Mouse (Mus musculus) spleen, adult 2 months (tissue): ENCODE data around the gene Col8a1. TPM values are rescaled to one million over a fixed set of nuclear protein-coding genes. Genes with fewer than 3 reads are reported as not detected.

Experiments used
- DNase-seq, 2 experiments: peaks; one replicate each; pipeline versions ENCODE4 v3.0.0 to v3.0.0-alpha.2; 2012 to 2021; ENCODE audit warnings: low spot score in 2 of 2, low read depth in 1 of 2
- H3K27ac ChIP-seq: fragments of 200-500 bp; 2 replicates; pipeline ENCODE4 v1.5.1; 2012; ENCODE audit warnings: low read length, inconsistent platforms; ENCODE audit not compliant: insufficient read depth
- H3K27me3 ChIP-seq: fragments of 200-500 bp; 2 replicates; pipeline ENCODE4 v1.6.1; 2012; ENCODE audit warnings: mild to moderate bottlenecking, moderate library complexity, low read length, inconsistent platforms; ENCODE audit not compliant: control insufficient read depth, insufficient read depth
- H3K36me3 ChIP-seq: fragments of 200-500 bp; 2 replicates; pipeline ENCODE4 v1.6.1; 2012; ENCODE audit warnings: mild to moderate bottlenecking, low read length, inconsistent platforms; ENCODE audit not compliant: control insufficient read depth, insufficient read depth
- H3K4me1 ChIP-seq: fragments of 200-500 bp; 2 replicates; pipeline ENCODE4 v1.6.1; 2011; ENCODE audit warnings: inconsistent platforms; ENCODE audit not compliant: control insufficient read depth, insufficient read depth, insufficient read length
- H3K4me3 ChIP-seq: fragments of 200-500 bp; 2 replicates; pipeline ENCODE4 v1.5.1; 2011; ENCODE audit warnings: mild to moderate bottlenecking, inconsistent platforms; ENCODE audit not compliant: insufficient read depth, insufficient read length; ENCODE audit errors: extremely low read depth
- CTCF ChIP-seq: fragments of 200-500 bp; IDR thresholded peaks from 2 replicates; pipeline ENCODE4 v1.5.1; 2011; ENCODE audit warnings: mild to moderate bottlenecking, inconsistent platforms; ENCODE audit not compliant: insufficient read depth, insufficient read length, insufficient replicate concordance; ENCODE audit errors: extremely low read depth
- POLR2A ChIP-seq: fragments of 200-500 bp; IDR thresholded peaks from 2 replicates; pipeline ENCODE4 v1.6.1; 2011; ENCODE audit warnings: low read depth, low read length, inconsistent platforms
- WGBS: fragments of 180-500 bp; shearing (Covaris S2); methylation state at CpG from one replicate; pipeline ENCODE4 v1.1.7; 2018; 5-methylcytosine and 5-hydroxymethylcytosine counted together
- polyA plus RNA-seq: library from polyadenylated mRNA; depleted of rRNA; stranded (reverse); fragments of >200 nt; gene quantifications from 2 replicates; pipeline ENCODE4 v1.2.3, GENCODE M21; 2012

The Col8a1 gene
- polyA plus RNA-seq, 1 experiment, result 0.20 TPM

DNA sequence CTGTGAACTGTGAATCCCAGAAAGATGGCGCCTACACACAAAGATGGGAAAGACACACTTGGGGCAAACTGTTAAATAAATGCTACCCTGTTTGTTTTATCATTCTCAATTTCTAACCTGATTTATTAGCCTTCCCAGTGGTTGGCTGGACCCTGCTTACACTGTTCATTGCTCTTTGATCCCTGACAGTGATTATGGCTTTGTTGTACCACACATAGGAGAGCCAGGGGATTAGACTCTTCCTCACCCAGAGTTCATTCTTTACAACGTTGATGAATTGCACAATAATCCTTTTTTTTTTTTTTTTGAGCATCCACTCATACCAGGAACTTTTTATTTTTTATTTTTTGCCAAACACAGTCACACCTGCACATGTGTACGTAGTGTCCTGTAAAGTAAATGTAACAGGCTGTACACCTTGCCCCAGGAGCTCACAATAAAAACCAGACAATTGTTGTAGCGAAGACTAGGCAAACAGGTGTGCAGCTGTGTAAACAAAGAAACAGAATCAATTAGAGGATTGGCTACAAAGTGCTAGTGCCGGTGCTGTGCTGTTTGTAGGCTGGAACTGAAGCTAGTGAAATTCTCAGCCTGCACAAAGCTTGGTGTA, 68.6 kb downstream of the Col8a1 start:
- H3K4me3 ChIP-seq, result no peak overlapping the region
- no peaks in the 10 kb centered on the region for H3K36me3 ChIP-seq
- no peak for DNase-seq
- WGBS, result 72% methylated on average over 5 of the region's 5 CpGs
- no peak overlapping the region for H3K27ac ChIP-seq
- no peaks in the 10 kb centered on the region for H3K27me3 ChIP-seq
- H3K4me1 ChIP-seq, result no peaks in the 10 kb centered on the region
- TF ChIP-seq POLR2A (no peak), CTCF (no peak)

DNA sequence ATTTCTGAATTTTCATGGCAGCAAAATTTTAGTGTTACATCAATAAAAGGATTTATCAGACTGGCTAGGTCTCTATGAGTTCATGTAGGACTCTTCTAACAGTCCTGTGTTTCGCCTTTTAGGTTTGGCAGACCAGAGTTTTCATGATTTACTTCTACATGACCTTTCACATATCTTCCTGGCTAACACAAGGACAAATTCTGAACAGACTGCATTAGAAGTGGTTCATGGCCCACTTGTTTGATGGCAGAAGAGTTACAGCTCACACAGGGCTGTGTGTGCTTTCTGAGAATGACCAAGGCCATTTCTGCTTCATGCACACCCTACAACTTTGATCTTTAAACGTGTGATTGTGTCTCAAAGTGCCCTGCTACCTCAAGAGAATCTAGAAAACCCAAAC, 82.3 kb downstream of the Col8a1 start:
- Histone ChIP-seq H3K4me1 (no peaks in the 10 kb centered on the region), H3K36me3 (no peaks in the 10 kb centered on the region), H3K27ac (no peak overlapping the region), H3K27me3 (no peaks in the 10 kb centered on the region), H3K4me3 (no peak overlapping the region)
- TF ChIP-seq POLR2A, result no peak
- 62% methylated on average over 2 of the region's 2 CpGs for WGBS
- no peak for DNase-seq

- TF ChIP-seq CTCF (no peak), POLR2A (no peak)
- Histone ChIP-seq H3K4me3 (no peak overlapping the region), H3K36me3 (no peaks in the 10 kb centered on the region), H3K27ac (no peak overlapping the region), H3K27me3 (no peaks in the 10 kb centered on the region), H3K4me1 (no peaks in the 10 kb centered on the region)
- no peak for DNase-seq
- 70% methylated on average over 2 of the region's 2 CpGs for WGBS
Measured at GRCm38 (mm10) chr16:57671637-57672036, 82.9 kb downstream of the Col8a1 start.

DNA sequence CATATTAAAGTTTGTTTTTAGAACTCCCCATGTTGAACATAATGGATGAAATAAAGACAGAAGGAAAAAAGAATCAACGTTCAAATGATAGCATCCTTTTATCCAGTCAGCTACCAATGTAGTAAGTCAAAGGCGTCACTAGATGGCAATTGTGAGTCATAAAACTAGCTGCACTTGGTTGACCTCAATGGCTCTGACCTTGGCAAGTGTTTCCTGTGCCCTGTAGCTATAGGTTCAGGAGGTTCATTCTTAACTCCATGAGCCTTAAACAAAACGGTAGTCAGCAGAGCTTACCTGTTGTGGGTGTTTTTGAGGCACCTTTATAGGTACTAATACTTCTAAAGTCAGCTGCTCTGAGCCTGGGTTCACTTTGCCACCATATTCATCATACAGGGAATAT, 85.2 kb downstream of the Col8a1 start:
- H3K27me3 ChIP-seq, result no peaks in the 10 kb centered on the region
- TF ChIP-seq POLR2A (no peak), CTCF (no peak)

DNA sequence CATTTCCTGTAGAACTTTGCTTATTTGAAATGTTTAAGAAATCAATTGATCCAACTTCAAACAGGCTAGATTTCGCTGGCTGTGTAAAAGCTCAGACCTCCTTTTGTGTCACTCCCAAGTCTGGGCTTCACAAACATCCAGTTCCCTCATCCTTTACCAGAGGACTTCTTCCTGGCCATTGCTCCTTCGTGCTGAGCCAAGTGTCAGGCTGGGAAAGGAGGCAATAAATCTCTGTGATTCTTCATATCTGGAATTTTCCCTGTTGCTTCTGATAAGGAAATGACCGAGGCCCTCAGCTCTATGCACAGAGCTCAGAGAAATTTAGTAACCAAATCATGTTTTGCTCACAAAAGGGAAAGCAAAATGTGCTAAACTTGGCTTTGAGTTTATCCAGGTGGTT, 91.9 kb downstream of the Col8a1 start:
- H3K4me1 ChIP-seq, result no peaks in the 10 kb centered on the region
- TF ChIP-seq POLR2A (no peak), CTCF (no peak)
- H3K27me3 ChIP-seq, result no peaks in the 10 kb centered on the region
- no peak overlapping the region for H3K4me3 ChIP-seq
- H3K27ac ChIP-seq, result no peak overlapping the region
- no peaks in the 10 kb centered on the region for H3K36me3 ChIP-seq
- DNase-seq, result no peak
- WGBS, result 49% methylated on average over 3 of the region's 3 CpGs

More for the DNA sequence above, 85.2 kb downstream of the Col8a1 start:
- no peak for DNase-seq
- H3K27ac ChIP-seq, result no peak overlapping the region
- no peak overlapping the region for H3K4me3 ChIP-seq
- 10% methylated on average over 3 of the region's 3 CpGs for WGBS
- no peaks in the 10 kb centered on the region for H3K4me1 ChIP-seq
- H3K36me3 ChIP-seq, result no peaks in the 10 kb centered on the region

DNA sequence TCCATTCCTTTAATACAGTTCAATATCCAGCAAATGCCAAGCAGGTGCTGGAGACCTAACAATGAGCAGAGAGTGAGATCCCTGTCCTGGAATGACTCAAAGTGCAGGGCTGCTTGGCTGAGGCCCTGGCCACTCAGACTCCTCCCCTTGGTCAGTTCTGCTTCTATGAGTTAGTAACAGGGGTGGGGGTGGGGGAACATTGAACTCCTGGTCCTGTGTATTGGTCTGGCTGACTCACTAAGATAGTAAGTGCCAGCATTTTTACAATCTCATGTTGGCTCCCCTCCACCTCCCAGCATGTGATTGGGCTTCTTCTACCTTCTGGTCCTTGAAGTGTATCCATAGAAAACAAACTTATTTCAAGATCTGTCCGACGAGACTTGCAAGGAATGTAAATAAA, 104.6 kb downstream of the Col8a1 start:
- Histone ChIP-seq H3K4me3 (no peak overlapping the region), H3K36me3 (no peaks in the 10 kb centered on the region), H3K27ac (no peak overlapping the region), H3K27me3 (no peaks in the 10 kb centered on the region), H3K4me1 (no peaks in the 10 kb centered on the region)
- DNase-seq, result no peak
- TF ChIP-seq CTCF (no peak), POLR2A (no peak)
- 74% methylated on average over 2 of the region's 2 CpGs for WGBS

DNA sequence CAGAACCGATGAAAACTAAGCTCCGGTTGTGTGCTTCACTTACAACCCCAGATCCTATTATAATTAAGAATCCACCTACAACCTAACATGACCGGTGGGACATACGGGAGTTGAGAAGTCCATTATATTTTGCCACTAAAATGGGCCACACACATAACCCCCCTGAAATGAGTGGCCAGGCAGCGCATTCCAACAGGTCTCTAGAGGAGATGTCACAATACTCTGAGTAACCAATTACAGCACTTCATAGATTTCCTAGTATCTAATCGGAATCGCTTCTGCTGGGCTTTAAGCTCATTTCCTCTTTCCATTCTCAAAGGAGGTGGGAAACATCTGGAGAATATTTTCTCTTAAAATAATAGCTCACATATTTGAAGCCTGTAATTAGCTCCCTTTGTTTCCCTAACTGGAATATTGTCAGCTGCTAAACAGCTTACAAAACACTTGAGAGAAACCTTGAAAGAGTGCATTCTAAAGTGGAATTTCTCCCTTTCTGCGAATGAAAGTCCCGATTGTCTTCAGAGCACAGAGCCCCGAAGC, 113.1 kb downstream of the Col8a1 start:
- H3K4me3 ChIP-seq, result no peak overlapping the region
- H3K27me3 ChIP-seq, result no peaks in the 10 kb centered on the region
- 82% methylated on average over 10 of the region's 10 CpGs for WGBS
- no peaks in the 10 kb centered on the region for H3K4me1 ChIP-seq
- H3K27ac ChIP-seq, result no peak overlapping the region
- no peak for DNase-seq
- TF ChIP-seq POLR2A (no peak), CTCF (no peak)
- no peaks in the 10 kb centered on the region for H3K36me3 ChIP-seq
